Mouse (Mus musculus) heart, embryonic 13.5 days (tissue): ENCODE data around the gene Man2a2. TPM values are rescaled to one million over a fixed set of nuclear protein-coding genes. Genes with fewer than 3 reads are reported as not detected.

Experiments
- ATAC-seq: fragments of 200-750 bp; cut with Nextera tagmentation; 2 replicates; pipeline ENCODE4 v1.8.0; 2017; ENCODE audit warnings: moderate TSS enrichment; ENCODE audit not compliant: insufficient number of reproducible peaks, low FRiP score, low TSS enrichment; ENCODE audit errors: extremely low read depth
- H3K27ac ChIP-seq: fragments of 300-500 bp; sonication (generic); replicated peaks from 2 replicates; pipeline ENCODE4 v1.5.1; 2015; ENCODE audit warnings: moderate library complexity, mild to moderate bottlenecking, inconsistent platforms
- H3K27me3 ChIP-seq: fragments of 300-500 bp; sonication (generic); replicated peaks from 2 replicates; pipeline ENCODE4 v1.6.1; 2015; ENCODE audit warnings: mild to moderate bottlenecking, inconsistent platforms
- H3K36me3 ChIP-seq: fragments of 300-500 bp; sonication (generic); 2 replicates; pipeline ENCODE4 v1.6.1; 2015; ENCODE audit warnings: mild to moderate bottlenecking, inconsistent platforms
- H3K4me1 ChIP-seq: fragments of 300-500 bp; sonication (generic); 2 replicates; pipeline ENCODE4 v1.6.1; 2015; ENCODE audit warnings: inconsistent platforms
- H3K4me2 ChIP-seq: fragments of 300-500 bp; sonication (generic); 2 replicates; pipeline ENCODE4 v1.6.1; 2015; ENCODE audit warnings: inconsistent platforms, mild to moderate bottlenecking, moderate library complexity
- H3K4me3 ChIP-seq: fragments of 300-500 bp; sonication (generic); 2 replicates; pipeline ENCODE4 v1.5.1; 2015; ENCODE audit warnings: moderate library complexity, mild to moderate bottlenecking, inconsistent platforms
- H3K9ac ChIP-seq: fragments of 300-500 bp; sonication (generic); 2 replicates; pipeline ENCODE4 v1.6.1; 2015; ENCODE audit warnings: inconsistent platforms, mild to moderate bottlenecking, moderate library complexity
- H3K9me3 ChIP-seq: fragments of 300-500 bp; sonication (generic); 2 replicates; pipeline ENCODE4 v1.6.1; 2016; ENCODE audit warnings: inconsistent platforms
- WGBS: fragments of 180-500 bp; shearing (Covaris S2); methylation state at CpG from one replicate; pipeline ENCODE4 v1.1.7; 2015; ENCODE audit warnings: mixed read lengths; 5-methylcytosine and 5-hydroxymethylcytosine counted together
- polyA plus RNA-seq: library from polyadenylated mRNA; unstranded; fragments of >200 nt; fragmentation: Nextera tagmentation; extraction: Ambion mirVana; gene quantifications from 2 replicates; pipeline ENCODE4 v1.2.1, GENCODE M21; 2015

Gene Man2a2
- polyA plus RNA-seq, 1 experiment from 2014 or later = 19.3 TPM

GRCm38 (mm10) chr7:80346830-80347229, 24.3 kb downstream of the Man2a2 start:
- Histone ChIP-seq H3K27ac (no peak overlapping the region), H3K36me3 (peaks cover 32% of the 10 kb centered on the region), H3K9ac (no peak overlapping the region), H3K4me3 (no peak overlapping the region), H3K4me2 (no peak overlapping the region), H3K9me3 (no peaks in the 10 kb centered on the region), H3K27me3 (no peaks in the 10 kb centered on the region), H3K4me1 (peaks cover 34% of the 10 kb centered on the region)
- ATAC-seq = no peak
- WGBS = 60% methylated on average over 5 of the region's 5 CpGs

- Histone ChIP-seq H3K4me2 (no peak overlapping the region), H3K4me1 (peaks cover 41% of the 10 kb centered on the region), H3K27ac (no peak overlapping the region), H3K36me3 (peaks cover 27% of the 10 kb centered on the region), H3K9me3 (no peaks in the 10 kb centered on the region), H3K4me3 (no peak overlapping the region), H3K9ac (no peak overlapping the region), H3K27me3 (no peaks in the 10 kb centered on the region)
- no peak for ATAC-seq
- WGBS = 80% methylated on average over 9 of the region's 9 CpGs
These were observed 25.0 kb downstream of the Man2a2 start for GRCm38 (mm10) chr7:80346173-80346572.

GRCm38 (mm10) chr7:80343270-80344018, 27.7 kb downstream of the Man2a2 start:
- Histone ChIP-seq H3K4me3 (peak overlapping the region; percentile 60), H3K36me3 (peaks cover 5% of the 10 kb centered on the region; the same call in 1 of the 2 replicates), H3K9ac (peak overlapping the region; percentile 92), H3K9me3 (no peaks in the 10 kb centered on the region), H3K27ac (peak overlapping the region; percentile 76), H3K4me2 (peak overlapping the region; percentile 91), H3K27me3 (no peaks in the 10 kb centered on the region), H3K4me1 (peaks cover 58% of the 10 kb centered on the region)
- ATAC-seq = no peak
- WGBS = 23% methylated on average over 19 of the region's 19 CpGs

- Histone ChIP-seq H3K9me3 (no peaks in the 10 kb centered on the region), H3K4me3 (peak within 1 kb of the TSS; percentile 60), H3K4me1 (peaks cover 62% of the 10 kb centered on the region), H3K36me3 (peaks cover 5% of the 10 kb centered on the region; the same call in 1 of the 2 replicates), H3K9ac (peak within 1 kb of the TSS; percentile 92), H3K27ac (peak within 1 kb of the TSS; percentile 76), H3K27me3 (no peaks in the 10 kb centered on the region), H3K4me2 (peak within 1 kb of the TSS; percentile 91)
- ATAC-seq = no peak
- under 1% methylated on average over 25 of the region's 25 CpGs for WGBS
These were observed 28.3 kb downstream of the Man2a2 start, which contains the start of gene Hddc3 for GRCm38 (mm10) chr7:80342858-80343257. TSS of gene Hddc3 (plus strand) at chr7:80343104.

GRCm38 (mm10) chr7:80341793-80342192, 29.4 kb downstream of the Man2a2 start:
- no peaks in the 10 kb centered on the region for H3K9me3 ChIP-seq
- 62% methylated on average over 7 of the region's 7 CpGs for WGBS
- no peak overlapping the region for H3K27ac ChIP-seq
- H3K9ac ChIP-seq = 0 out of 2 replicates have a peak overlapping the region, but pooled peaks have one; percentile 34
- no peaks in the 10 kb centered on the region for H3K27me3 ChIP-seq
- no peak overlapping the region for H3K4me3 ChIP-seq
- H3K4me1 ChIP-seq = peaks cover 56% of the 10 kb centered on the region
- no peak overlapping the region for H3K4me2 ChIP-seq
- no peak for ATAC-seq
- peaks cover 16% of the 10 kb centered on the region for H3K36me3 ChIP-seq

GRCm38 (mm10) chr7:80340793-80341192, 30.4 kb downstream of the Man2a2 start, which contains the start of gene Unc45a:
TSS of gene Unc45a (minus strand) at chr7:80341005.
- peak; percentile 21; the same call in 1 of the 2 replicates for ATAC-seq
- H3K9ac ChIP-seq = peak within 1 kb of the TSS; percentile 88
- peak within 1 kb of the TSS; percentile 72 for H3K4me3 ChIP-seq
- peak within 1 kb of the TSS; percentile 93 for H3K4me2 ChIP-seq
- peaks cover 26% of the 10 kb centered on the region for H3K36me3 ChIP-seq
- WGBS = 2% methylated on average over 11 of the region's 11 CpGs
- H3K4me1 ChIP-seq = peaks cover 46% of the 10 kb centered on the region
- no peaks in the 10 kb centered on the region for H3K9me3 ChIP-seq
- peak within 1 kb of the TSS; percentile 93 for H3K27ac ChIP-seq
- no peaks in the 10 kb centered on the region for H3K27me3 ChIP-seq

GRCm38 (mm10) chr7:80339793-80340628, 31.2 kb downstream of the Man2a2 start:
- Histone ChIP-seq H3K27ac (peak overlapping the region; percentile 93), H3K9ac (peak overlapping the region; percentile 88), H3K36me3 (peaks cover 29% of the 10 kb centered on the region), H3K4me2 (peak overlapping the region; percentile 93), H3K27me3 (no peaks in the 10 kb centered on the region), H3K4me1 (peaks cover 49% of the 10 kb centered on the region), H3K4me3 (peak overlapping the region; percentile 72), H3K9me3 (no peaks in the 10 kb centered on the region)
- ATAC-seq = peak; percentile 96
- under 1% methylated on average over 45 of the region's 45 CpGs for WGBS

- H3K9ac ChIP-seq = peak overlapping the region; percentile 88
- H3K4me2 ChIP-seq = peak overlapping the region; percentile 93
- 8% methylated on average over 17 of the region's 17 CpGs for WGBS
- H3K4me3 ChIP-seq = peak overlapping the region; percentile 72
- peak overlapping the region; percentile 93 for H3K27ac ChIP-seq
- peaks cover 35% of the 10 kb centered on the region for H3K36me3 ChIP-seq
- H3K4me1 ChIP-seq = peaks cover 54% of the 10 kb centered on the region
- H3K27me3 ChIP-seq = no peaks in the 10 kb centered on the region
- no peak for ATAC-seq
- H3K9me3 ChIP-seq = no peaks in the 10 kb centered on the region
These were observed 31.8 kb downstream of the Man2a2 start for GRCm38 (mm10) chr7:80339371-80339770.

GRCm38 (mm10) chr7:80336932-80337331, 34.2 kb downstream of the Man2a2 start:
- peaks cover 38% of the 10 kb centered on the region for H3K4me1 ChIP-seq
- H3K4me3 ChIP-seq = no peak overlapping the region
- no peaks in the 10 kb centered on the region for H3K9me3 ChIP-seq
- no peaks in the 10 kb centered on the region for H3K27me3 ChIP-seq
- 86% methylated on average over 3 of the region's 3 CpGs for WGBS
- no peak for ATAC-seq
- no peak overlapping the region for H3K4me2 ChIP-seq
- H3K36me3 ChIP-seq = peaks cover 60% of the 10 kb centered on the region
- H3K27ac ChIP-seq = no peak overlapping the region
- H3K9ac ChIP-seq = no peak overlapping the region

- Histone ChIP-seq H3K36me3 (peaks cover 80% of the 10 kb centered on the region), H3K27me3 (no peaks in the 10 kb centered on the region), H3K4me2 (no peak overlapping the region), H3K9me3 (no peaks in the 10 kb centered on the region), H3K9ac (no peak overlapping the region), H3K4me3 (no peak overlapping the region), H3K27ac (no peak overlapping the region), H3K4me1 (peaks cover 23% of the 10 kb centered on the region)
- no peak for ATAC-seq
- WGBS = 73% methylated on average over 4 of the region's 4 CpGs
These were observed 36.3 kb downstream of the Man2a2 start for GRCm38 (mm10) chr7:80334848-80335247.

- peaks cover 100% of the 10 kb centered on the region for H3K36me3 ChIP-seq
- 94% methylated on average over 19 of the region's 19 CpGs for WGBS
- no peak overlapping the region for H3K27ac ChIP-seq
- H3K9me3 ChIP-seq = no peaks in the 10 kb centered on the region
- no peak for ATAC-seq
- H3K4me3 ChIP-seq = no peak overlapping the region
- no peak overlapping the region for H3K9ac ChIP-seq
- H3K4me1 ChIP-seq = 0 out of 2 replicates have a peak, but pooled peaks cover 8% of the 10 kb centered on the region
- no peak overlapping the region for H3K4me2 ChIP-seq
- H3K27me3 ChIP-seq = no peaks in the 10 kb centered on the region
These were observed 39.7 kb downstream of the Man2a2 start for GRCm38 (mm10) chr7:80331433-80331832.
